Mouse (Mus musculus): ENCODE measurements at regions not wholly inside any gene's neighbourhood (a gene's known extent, or its start where the extent isn't known, plus 50 kb on each side); places are given as distances from the start of the nearest gene placed in this dataset.

GRCm38 (mm10) chr11:50506820-50507497 is 76.0 kb upstream of the Rufy1 start:
- peak; percentile 54 for ATAC-seq
- no peak overlapping the region for H3K9ac ChIP-seq (replicated peaks; ENCODE audit: low read depth, low read length)
- no peaks in the 10 kb centered on the region for H3K36me3 ChIP-seq (ENCODE audit: control insufficient read depth, insufficient read depth)
- no peak overlapping the region for H3K4me2 ChIP-seq (ENCODE audit: low read length)
- no peaks in the 10 kb centered on the region for H3K27me3 ChIP-seq (replicated peaks; ENCODE audit: control insufficient read depth, insufficient read depth, low read length)
- peaks cover 8% of the 10 kb centered on the region; the same call in 1 of the 2 replicates for H3K4me1 ChIP-seq (replicated peaks; ENCODE audit: control insufficient read depth, insufficient read depth, low read length)
- no peak overlapping the region for H3K4me3 ChIP-seq (replicated peaks; ENCODE audit: low read length)
- no peak overlapping the region for H3K27ac ChIP-seq (ENCODE audit: low read length)
- 0 out of 2 replicates have a peak, but pooled peaks cover 4% of the 10 kb centered on the region for H3K9me3 ChIP-seq (ENCODE audit: control insufficient read depth, low read length)
- WGBS: 34% methylated on average over 5 of the region's 5 CpGs

GRCm38 (mm10) chr11:50501352-50501751 is 70.4 kb upstream of the Rufy1 start:
- H3K27me3 ChIP-seq (replicated peaks; ENCODE audit: control insufficient read depth, insufficient read depth, low read length): no peaks in the 10 kb centered on the region
- H3K9ac ChIP-seq (replicated peaks; ENCODE audit: low read depth, low read length): no peak overlapping the region
- no peaks in the 10 kb centered on the region for H3K36me3 ChIP-seq (ENCODE audit: control insufficient read depth, insufficient read depth)
- H3K27ac ChIP-seq (ENCODE audit: low read length): no peak overlapping the region
- no peaks in the 10 kb centered on the region for H3K9me3 ChIP-seq (ENCODE audit: control insufficient read depth, low read length)
- 72% methylated on average over 12 of the region's 12 CpGs for WGBS
- no peak for ATAC-seq
- no peaks in the 10 kb centered on the region; the same call in 1 of the 2 replicates for H3K4me1 ChIP-seq (replicated peaks; ENCODE audit: control insufficient read depth, insufficient read depth, low read length)
- H3K4me3 ChIP-seq (replicated peaks; ENCODE audit: low read length): no peak overlapping the region
- no peak overlapping the region for H3K4me2 ChIP-seq (ENCODE audit: low read length)

- no peak overlapping the region for H3K4me2 ChIP-seq (ENCODE audit: low read length)
Measured at GRCm38 (mm10) chr11:50493123-50493476, 62.2 kb upstream of the Rufy1 start.

DNA sequence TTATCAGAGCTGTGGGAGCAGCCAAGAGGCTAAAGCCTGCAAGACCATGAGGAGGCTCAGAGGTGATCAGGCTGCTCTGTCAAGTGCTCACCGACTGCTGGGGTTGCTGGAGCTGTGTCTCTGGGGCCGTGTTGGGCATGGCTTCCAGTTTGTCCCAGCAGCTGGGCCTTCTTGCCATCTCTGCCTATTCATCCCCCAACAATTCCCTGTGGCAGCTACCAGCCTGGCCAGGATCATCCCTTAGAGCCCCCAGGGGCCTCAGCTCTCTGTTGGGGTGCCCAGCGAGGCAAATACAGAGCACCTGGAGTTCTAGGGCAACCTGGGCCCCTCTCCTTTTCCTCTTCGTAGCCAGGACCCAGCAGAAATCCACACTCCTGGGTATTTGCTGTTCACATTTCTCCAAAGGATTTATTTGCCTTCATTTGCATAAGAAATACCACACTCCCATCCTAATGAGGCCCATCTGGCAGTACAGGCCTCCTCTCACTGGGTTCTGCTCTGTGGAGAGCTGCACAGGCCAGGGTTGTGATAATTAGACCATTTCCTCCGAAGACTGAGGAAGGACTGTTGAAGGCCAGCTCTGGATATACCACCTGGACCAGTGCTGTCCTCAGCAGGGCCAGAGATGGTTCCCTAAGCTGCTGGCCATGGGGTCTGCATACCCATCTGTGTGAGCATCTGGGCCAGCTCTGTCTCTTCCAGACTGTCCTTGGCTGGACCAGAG is 61.6 kb upstream of the Rufy1 start:
- Histone ChIP-seq H3K27ac (ENCODE audit: low read length) (peak overlapping the region; percentile 92), H3K27me3 (replicated peaks; ENCODE audit: control insufficient read depth, insufficient read depth, low read length) (no peaks in the 10 kb centered on the region), H3K4me2 (ENCODE audit: low read length) (no peak overlapping the region), H3K9ac (replicated peaks; ENCODE audit: low read depth, low read length) (peak overlapping the region; percentile 22; the same call in 1 of the 2 replicates), H3K36me3 (ENCODE audit: control insufficient read depth, insufficient read depth) (no peaks in the 10 kb centered on the region), H3K4me3 (replicated peaks; ENCODE audit: low read length) (no peak overlapping the region), H3K4me1 (replicated peaks; ENCODE audit: control insufficient read depth, insufficient read depth, low read length) (peaks cover 17% of the 10 kb centered on the region), H3K9me3 (ENCODE audit: control insufficient read depth, low read length) (no peaks in the 10 kb centered on the region)
- peak; percentile 96 for ATAC-seq
- 5% methylated on average over 5 of the region's 5 CpGs for whole genome bisulfite sequencing

More at GRCm38 (mm10) chr11:50493123-50493476, 62.2 kb upstream of the Rufy1 start:
- Histone ChIP-seq H3K36me3 (ENCODE audit: control insufficient read depth, insufficient read depth) (no peaks in the 10 kb centered on the region), H3K9ac (replicated peaks; ENCODE audit: low read depth, low read length) (no peak overlapping the region), H3K27ac (ENCODE audit: low read length) (peak overlapping the region; percentile 92), H3K9me3 (ENCODE audit: control insufficient read depth, low read length) (no peaks in the 10 kb centered on the region), H3K27me3 (replicated peaks; ENCODE audit: control insufficient read depth, insufficient read depth, low read length) (no peaks in the 10 kb centered on the region), H3K4me3 (replicated peaks; ENCODE audit: low read length) (no peak overlapping the region), H3K4me1 (replicated peaks; ENCODE audit: control insufficient read depth, insufficient read depth, low read length) (peaks cover 17% of the 10 kb centered on the region)
- WGBS: 77% methylated on average over 5 of the region's 5 CpGs
- peak; percentile 59; the same call in 1 of the 2 replicates for ATAC-seq

DNA sequence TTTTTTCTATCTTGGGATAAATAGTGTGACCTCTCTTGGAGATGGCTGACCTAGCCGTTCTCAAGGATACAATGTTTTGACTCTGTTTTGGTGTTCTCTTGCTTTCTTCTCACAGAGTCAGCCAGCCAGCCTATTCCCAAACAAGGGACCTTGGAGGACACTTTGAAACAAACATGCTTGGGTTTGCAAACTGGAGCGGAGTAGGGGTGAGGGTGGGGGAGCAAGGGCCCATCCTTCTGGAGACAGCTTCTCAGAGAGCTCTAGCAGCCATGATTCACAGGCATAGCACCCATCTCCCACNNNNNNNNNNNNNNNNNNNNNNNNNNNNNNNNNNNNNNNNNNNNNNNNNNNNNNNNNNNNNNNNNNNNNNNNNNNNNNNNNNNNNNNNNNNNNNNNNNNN is 52.9 kb upstream of the Rufy1 start:
- Histone ChIP-seq H3K4me2 (ENCODE audit: low read length) (no peak overlapping the region), H3K9me3 (ENCODE audit: control insufficient read depth, low read length) (no peaks in the 10 kb centered on the region), H3K4me1 (replicated peaks; ENCODE audit: control insufficient read depth, insufficient read depth, low read length) (no peaks in the 10 kb centered on the region; the same call in 1 of the 2 replicates), H3K36me3 (ENCODE audit: control insufficient read depth, insufficient read depth) (no peaks in the 10 kb centered on the region), H3K27me3 (replicated peaks; ENCODE audit: control insufficient read depth, insufficient read depth, low read length) (no peaks in the 10 kb centered on the region), H3K27ac (ENCODE audit: low read length) (no peak overlapping the region), H3K9ac (replicated peaks; ENCODE audit: low read depth, low read length) (no peak overlapping the region), H3K4me3 (replicated peaks; ENCODE audit: low read length) (no peak overlapping the region)
- no peak for ATAC-seq
- WGBS: 96% methylated on average over 2 of the region's 2 CpGs

DNA sequence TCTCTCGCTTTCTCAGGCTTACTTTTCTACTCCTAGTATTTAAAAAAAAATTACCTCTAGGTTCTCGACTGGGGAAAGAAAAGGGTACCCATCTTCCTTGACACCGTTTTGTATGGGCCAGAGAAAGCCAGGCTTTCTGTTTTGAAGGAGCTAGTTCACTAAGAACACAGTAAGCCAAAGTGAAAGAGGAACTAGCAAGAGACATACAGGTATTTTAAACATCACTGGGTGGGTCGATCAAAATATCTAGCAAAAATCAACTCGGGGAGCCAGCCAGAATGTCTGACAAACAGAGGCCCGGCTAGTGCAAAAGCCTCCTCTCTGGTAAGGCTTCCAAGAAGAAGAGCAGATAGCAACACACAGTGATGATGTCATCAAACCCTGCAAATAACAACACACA is 52.2 kb upstream of the Rufy1 start:
- no peak for ATAC-seq
- H3K36me3 ChIP-seq (ENCODE audit: control insufficient read depth, insufficient read depth): no peaks in the 10 kb centered on the region
- H3K27ac ChIP-seq (ENCODE audit: low read length): no peak overlapping the region
- H3K9ac ChIP-seq (replicated peaks; ENCODE audit: low read depth, low read length): no peak overlapping the region
- no peak overlapping the region for H3K4me3 ChIP-seq (replicated peaks; ENCODE audit: low read length)
- H3K9me3 ChIP-seq (ENCODE audit: control insufficient read depth, low read length): no peaks in the 10 kb centered on the region
- no peaks in the 10 kb centered on the region; the same call in 1 of the 2 replicates for H3K4me1 ChIP-seq (replicated peaks; ENCODE audit: control insufficient read depth, insufficient read depth, low read length)
- no peaks in the 10 kb centered on the region for H3K27me3 ChIP-seq (replicated peaks; ENCODE audit: control insufficient read depth, insufficient read depth, low read length)
- WGBS: 84% methylated on average over 6 of the region's 6 CpGs
- H3K4me2 ChIP-seq (ENCODE audit: low read length): no peak overlapping the region

DNA sequence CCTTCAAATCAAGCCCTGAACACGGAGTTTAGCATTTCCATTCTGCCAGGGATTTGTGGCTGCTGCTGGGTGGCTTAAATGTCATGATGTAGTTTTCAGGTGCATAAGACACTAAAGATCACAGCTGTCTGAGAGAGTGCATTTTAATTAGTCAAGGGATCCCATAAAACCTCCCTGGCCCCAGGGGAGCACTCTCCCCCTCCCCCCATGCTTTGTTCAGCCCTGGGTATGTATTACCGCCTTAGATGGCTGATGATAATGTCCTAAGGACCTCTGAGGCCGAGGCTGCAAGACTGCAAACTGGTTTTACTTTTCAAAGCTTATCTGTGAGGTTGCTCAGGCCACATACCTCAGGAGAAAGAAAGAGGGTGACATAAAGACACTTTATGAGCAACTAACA is 51.7 kb upstream of the Rufy1 start:
- Histone ChIP-seq H3K27ac (ENCODE audit: low read length) (no peak overlapping the region), H3K36me3 (ENCODE audit: control insufficient read depth, insufficient read depth) (no peaks in the 10 kb centered on the region), H3K4me3 (replicated peaks; ENCODE audit: low read length) (no peak overlapping the region), H3K27me3 (replicated peaks; ENCODE audit: control insufficient read depth, insufficient read depth, low read length) (no peaks in the 10 kb centered on the region), H3K4me1 (replicated peaks; ENCODE audit: control insufficient read depth, insufficient read depth, low read length) (no peaks in the 10 kb centered on the region; the same call in 1 of the 2 replicates), H3K9me3 (ENCODE audit: control insufficient read depth, low read length) (no peaks in the 10 kb centered on the region), H3K4me2 (ENCODE audit: low read length) (no peak overlapping the region), H3K9ac (replicated peaks; ENCODE audit: low read depth, low read length) (no peak overlapping the region)
- WGBS: 44% methylated on average over 3 of the region's 3 CpGs
- ATAC-seq: no peak
